Mouse (Mus musculus) forebrain, embryonic 15.5 days (tissue): Measurements from ENCODE around the gene Tfpt. TPM values are rescaled to one million over a fixed set of nuclear protein-coding genes. Genes with fewer than 3 reads are reported as not detected.
"Not testable (repeated sequence)": the region's sequence is repeated elsewhere in the genome, so short reads cannot be mapped to it uniquely, and the experiment has no call there.

Source experiments
- ATAC-seq: fragments of 200-750 bp; cut with Nextera tagmentation; replicated peaks from 2 replicates; pipeline ENCODE4 v1.8.0; 2017; ENCODE audit warnings: mild to moderate bottlenecking, moderate TSS enrichment, moderate library complexity
- H3K27ac ChIP-seq: fragments of 300-500 bp; sonication (generic); replicated peaks from 2 replicates; pipeline ENCODE4 v1.5.1; 2015; ENCODE audit warnings: mild to moderate bottlenecking, inconsistent platforms
- H3K27me3 ChIP-seq: fragments of 300-500 bp; sonication (generic); 2 replicates; pipeline ENCODE4 v1.6.1; 2015; ENCODE audit warnings: inconsistent platforms
- H3K36me3 ChIP-seq: fragments of 300-500 bp; sonication (generic); 2 replicates; pipeline ENCODE4 v1.6.1; 2015; ENCODE audit warnings: mild to moderate bottlenecking, inconsistent platforms
- H3K4me1 ChIP-seq: fragments of 300-500 bp; sonication (generic); 2 replicates; pipeline ENCODE4 v1.6.1; 2015; ENCODE audit warnings: inconsistent platforms
- H3K4me2 ChIP-seq: fragments of 300-500 bp; sonication (generic); replicated peaks from 2 replicates; pipeline ENCODE4 v1.6.1; 2015; ENCODE audit warnings: mild to moderate bottlenecking, inconsistent platforms
- H3K4me3 ChIP-seq: fragments of 300-500 bp; sonication (generic); 2 replicates; pipeline ENCODE4 v1.5.1; 2015; ENCODE audit warnings: mild to moderate bottlenecking, inconsistent platforms
- H3K9ac ChIP-seq: fragments of 300-500 bp; sonication (generic); replicated peaks from 2 replicates; pipeline ENCODE4 v1.6.1; 2015; ENCODE audit warnings: mild to moderate bottlenecking, inconsistent platforms
- H3K9me3 ChIP-seq: fragments of 300-500 bp; sonication (generic); 2 replicates; pipeline ENCODE4 v1.6.1; 2016; ENCODE audit warnings: inconsistent platforms
- WGBS: fragments of 180-500 bp; shearing (Covaris S2); methylation state at CpG from one replicate; pipeline ENCODE4 v1.1.7; 2015; ENCODE audit warnings: mixed read lengths; 5-methylcytosine and 5-hydroxymethylcytosine counted together
- polyA plus RNA-seq: library from polyadenylated mRNA; unstranded; fragments of >200 nt; fragmentation: Nextera tagmentation; extraction: Ambion mirVana; gene quantifications from 2 replicates; pipeline ENCODE4 v1.2.1, GENCODE M21; 2015

The Tfpt gene
- polyA plus RNA-seq, 1 experiment from 2014 or later: 37.4 TPM

GRCm38 (mm10) chr7:3614021-3614420 lies 15.7 kb downstream of the Tfpt start:
- no peaks in the 10 kb centered on the region for H3K9me3 ChIP-seq
- H3K27ac ChIP-seq: no peak overlapping the region
- H3K4me1 ChIP-seq: peaks cover 14% of the 10 kb centered on the region
- no peaks in the 10 kb centered on the region for H3K36me3 ChIP-seq
- H3K4me3 ChIP-seq: no peak overlapping the region
- no peaks in the 10 kb centered on the region for H3K27me3 ChIP-seq
- WGBS: 80% methylated on average over 3 of the region's 3 CpGs
- H3K4me2 ChIP-seq: no peak overlapping the region
- ATAC-seq: no peak
- no peak overlapping the region for H3K9ac ChIP-seq

- Histone ChIP-seq H3K27ac (no peak overlapping the region), H3K36me3 (no peaks in the 10 kb centered on the region), H3K4me1 (no peaks in the 10 kb centered on the region), H3K9me3 (no peaks in the 10 kb centered on the region), H3K4me2 (no peak overlapping the region), H3K9ac (no peak overlapping the region), H3K4me3 (no peak overlapping the region), H3K27me3 (no peaks in the 10 kb centered on the region)
- 92% methylated on average over 13 of the region's 13 CpGs for WGBS
- no peak for ATAC-seq
Measured at GRCm38 (mm10) chr7:3611006-3611405, 18.7 kb downstream of the Tfpt start.

- no peaks in the 10 kb centered on the region for H3K27me3 ChIP-seq
- H3K4me3 ChIP-seq: no peak overlapping the region
- ATAC-seq: no peak
- H3K9me3 ChIP-seq: no peaks in the 10 kb centered on the region
- no peak overlapping the region for H3K27ac ChIP-seq
- H3K4me2 ChIP-seq: no peak overlapping the region
- no peaks in the 10 kb centered on the region for H3K36me3 ChIP-seq
- 87% methylated on average over 3 of the region's 3 CpGs for WGBS
- H3K4me1 ChIP-seq: no peaks in the 10 kb centered on the region
- no peak overlapping the region for H3K9ac ChIP-seq
Measured at GRCm38 (mm10) chr7:3610437-3610836, 19.3 kb downstream of the Tfpt start.

GRCm38 (mm10) chr7:3609082-3609481 lies 20.6 kb downstream of the Tfpt start:
- H3K4me2 ChIP-seq: no peak overlapping the region

GRCm38 (mm10) chr7:3608668-3609067 lies 21.1 kb downstream of the Tfpt start:
- Histone ChIP-seq H3K27ac (no peak overlapping the region), H3K36me3 (no peaks in the 10 kb centered on the region), H3K4me1 (no peaks in the 10 kb centered on the region), H3K4me3 (no peak overlapping the region), H3K27me3 (no peaks in the 10 kb centered on the region), H3K9ac (no peak overlapping the region), H3K4me2 (no peak overlapping the region), H3K9me3 (no peaks in the 10 kb centered on the region)
- ATAC-seq: no peak
- 98% methylated on average over 3 of the region's 3 CpGs for WGBS

More at GRCm38 (mm10) chr7:3609082-3609481, 20.6 kb downstream of the Tfpt start:
- Histone ChIP-seq H3K9ac (no peak overlapping the region), H3K4me1 (no peaks in the 10 kb centered on the region), H3K4me3 (no peak overlapping the region), H3K27me3 (no peaks in the 10 kb centered on the region), H3K27ac (no peak overlapping the region), H3K36me3 (no peaks in the 10 kb centered on the region), H3K9me3 (no peaks in the 10 kb centered on the region)
- ATAC-seq: no peak
- WGBS: 66% methylated on average over 3 of the region's 3 CpGs

- Histone ChIP-seq H3K27me3 (no peaks in the 10 kb centered on the region), H3K4me3 (no peak overlapping the region), H3K4me2 (no peak overlapping the region), H3K27ac (no peak overlapping the region), H3K9ac (no peak overlapping the region), H3K9me3 (no peaks in the 10 kb centered on the region), H3K4me1 (no peaks in the 10 kb centered on the region), H3K36me3 (no peaks in the 10 kb centered on the region)
- WGBS: 89% methylated on average over 6 of the region's 6 CpGs
- ATAC-seq: no peak
Measured at GRCm38 (mm10) chr7:3607391-3607790, 22.3 kb downstream of the Tfpt start.

GRCm38 (mm10) chr7:3606798-3607197 lies 22.9 kb downstream of the Tfpt start:
- 31% methylated on average over 2 of the region's 2 CpGs for WGBS

GRCm38 (mm10) chr7:3601119-3601518 lies 28.6 kb downstream of the Tfpt start:
- H3K4me3 ChIP-seq: no peak overlapping the region
- 9% methylated on average over 4 of the region's 4 CpGs for WGBS
- H3K9me3 ChIP-seq: no peaks in the 10 kb centered on the region
- H3K4me2 ChIP-seq: no peak overlapping the region
- no peak overlapping the region for H3K27ac ChIP-seq
- no peaks in the 10 kb centered on the region for H3K36me3 ChIP-seq
- H3K4me1 ChIP-seq: peaks cover 2% of the 10 kb centered on the region; the same call in 1 of the 2 replicates
- H3K27me3 ChIP-seq: no peaks in the 10 kb centered on the region
- peak; percentile 43 for ATAC-seq
- H3K9ac ChIP-seq: 0 out of 2 replicates have a peak overlapping the region, but pooled peaks have one; percentile 8

More at GRCm38 (mm10) chr7:3606798-3607197, 22.9 kb downstream of the Tfpt start:
- Histone ChIP-seq H3K9ac (no peak overlapping the region), H3K27ac (no peak overlapping the region), H3K4me2 (no peak overlapping the region), H3K9me3 (no peaks in the 10 kb centered on the region), H3K4me3 (no peak overlapping the region), H3K36me3 (no peaks in the 10 kb centered on the region), H3K4me1 (no peaks in the 10 kb centered on the region), H3K27me3 (no peaks in the 10 kb centered on the region)
- 0 out of 2 replicates have a peak, but pooled peaks have one; percentile 43 for ATAC-seq

GRCm38 (mm10) chr7:3597755-3598154 lies 32.0 kb downstream of the Tfpt start:
- H3K9ac ChIP-seq, H3K4me2 ChIP-seq, H3K4me3 ChIP-seq, H3K36me3 ChIP-seq, ATAC-seq, H3K27me3 ChIP-seq, H3K27ac ChIP-seq, H3K4me1 ChIP-seq, H3K9me3 ChIP-seq: not testable (repeated sequence)
- WGBS: 63% methylated on average over 1 of the region's 1 CpGs

GRCm38 (mm10) chr7:3595146-3595545 lies 34.6 kb downstream of the Tfpt start:
- H3K36me3 ChIP-seq: no peaks in the 10 kb centered on the region
- H3K4me1 ChIP-seq: no peaks in the 10 kb centered on the region
- H3K4me3 ChIP-seq: no peak overlapping the region
- H3K27me3 ChIP-seq: no peaks in the 10 kb centered on the region
- H3K9ac ChIP-seq: no peak overlapping the region
- H3K27ac ChIP-seq: no peak overlapping the region
- no peak for ATAC-seq
- no peaks in the 10 kb centered on the region for H3K9me3 ChIP-seq
- no peak overlapping the region for H3K4me2 ChIP-seq
- WGBS: 13% methylated on average over 9 of the region's 9 CpGs

- Histone ChIP-seq H3K27me3 (no peaks in the 10 kb centered on the region), H3K36me3 (no peaks in the 10 kb centered on the region), H3K27ac (no peak overlapping the region), H3K4me2 (no peak overlapping the region), H3K4me3 (no peak overlapping the region), H3K9ac (no peak overlapping the region), H3K9me3 (no peaks in the 10 kb centered on the region), H3K4me1 (no peaks in the 10 kb centered on the region)
- WGBS: 16% methylated on average over 5 of the region's 5 CpGs
- no peak for ATAC-seq
Measured at GRCm38 (mm10) chr7:3594686-3595085, 35.0 kb downstream of the Tfpt start.

- H3K9ac ChIP-seq: no peak overlapping the region
- H3K9me3 ChIP-seq: no peaks in the 10 kb centered on the region
- H3K4me2 ChIP-seq: no peak overlapping the region
- ATAC-seq: 0 out of 2 replicates have a peak, but pooled peaks have one; percentile 35
- no peaks in the 10 kb centered on the region for H3K36me3 ChIP-seq
- no peak overlapping the region for H3K27ac ChIP-seq
- H3K4me3 ChIP-seq: no peak overlapping the region
- no peaks in the 10 kb centered on the region for H3K4me1 ChIP-seq
- H3K27me3 ChIP-seq: no peaks in the 10 kb centered on the region
Measured at GRCm38 (mm10) chr7:3593855-3594254, 35.9 kb downstream of the Tfpt start.

- H3K4me2 ChIP-seq: no peak overlapping the region
- no peaks in the 10 kb centered on the region for H3K4me1 ChIP-seq
- ATAC-seq: no peak
- H3K9ac ChIP-seq: no peak overlapping the region
- 81% methylated on average over 1 of the region's 1 CpGs for WGBS
- H3K9me3 ChIP-seq: no peaks in the 10 kb centered on the region
- H3K27ac ChIP-seq: no peak overlapping the region
- H3K36me3 ChIP-seq: no peaks in the 10 kb centered on the region
- H3K4me3 ChIP-seq: no peak overlapping the region
- no peaks in the 10 kb centered on the region for H3K27me3 ChIP-seq
Measured at GRCm38 (mm10) chr7:3591534-3591933, 38.2 kb downstream of the Tfpt start.
